Mouse (Mus musculus) layer of hippocampus, adult 9-11 months (tissue): ENCODE measurements at regions not wholly inside any gene's neighbourhood (a gene's known extent, or its start where the extent isn't known, plus 50 kb on each side); places are given as distances from the start of the nearest gene placed in this dataset.
"Not testable (repeated sequence)": the region's sequence is repeated elsewhere in the genome, so short reads cannot be mapped to it uniquely, and the experiment has no call there.

Experiments
- DNase-seq: peaks from one replicate; pipeline ENCODE4 v3.0.0; 2022

- no peak for DNase-seq
Measured at GRCm38 (mm10) chr14:46591211-46591610, 169.1 kb upstream of the Cdkn3 start.

- DNase-seq: no peak
Measured at GRCm38 (mm10) chr14:46586093-46586492, 174.2 kb upstream of the Cdkn3 start.

GRCm38 (mm10) chr14:46578051-46579000, 182.0 kb upstream of the Cdkn3 start:
- no peak for DNase-seq

GRCm38 (mm10) chr14:46575889-46576288, 184.5 kb upstream of the Cdkn3 start:
- no peak for DNase-seq

- no peak for DNase-seq
Measured at GRCm38 (mm10) chr14:46575414-46575813, 184.9 kb upstream of the Cdkn3 start.

- no peak for DNase-seq
Measured at GRCm38 (mm10) chr14:46573401-46573800, 182.9 kb upstream of the Bmp4 start.

GRCm38 (mm10) chr14:46572972-46573371, 182.5 kb upstream of the Bmp4 start:
- DNase-seq: not testable (repeated sequence)

GRCm38 (mm10) chr14:46571841-46572240, 181.4 kb upstream of the Bmp4 start:
- no peak for DNase-seq

GRCm38 (mm10) chr14:46569273-46569672, 178.8 kb upstream of the Bmp4 start:
- no peak for DNase-seq

GRCm38 (mm10) chr14:46567411-46567780, 176.9 kb upstream of the Bmp4 start:
- DNase-seq: no peak

GRCm38 (mm10) chr14:46566681-46567410, 176.4 kb upstream of the Bmp4 start:
- no peak for DNase-seq

GRCm38 (mm10) chr14:46564998-46565397, 174.5 kb upstream of the Bmp4 start:
- DNase-seq: peak; percentile 7

GRCm38 (mm10) chr14:46562016-46562415, 171.5 kb upstream of the Bmp4 start:
- DNase-seq: no peak

GRCm38 (mm10) chr14:46553239-46553638, 162.8 kb upstream of the Bmp4 start:
- no peak for DNase-seq

- no peak for DNase-seq
Measured at GRCm38 (mm10) chr14:46546146-46546545, 155.7 kb upstream of the Bmp4 start.

GRCm38 (mm10) chr14:46539466-46540187, 149.2 kb upstream of the Bmp4 start:
- DNase-seq: no peak

- no peak for DNase-seq
Measured at GRCm38 (mm10) chr14:46536002-46536762, 145.7 kb upstream of the Bmp4 start.

GRCm38 (mm10) chr14:46532697-46533096, 142.2 kb upstream of the Bmp4 start:
- DNase-seq: no peak

GRCm38 (mm10) chr14:46530452-46530851, 140.0 kb upstream of the Bmp4 start:
- DNase-seq: no peak

GRCm38 (mm10) chr14:46529086-46529715, 138.7 kb upstream of the Bmp4 start:
- DNase-seq: no peak

GRCm38 (mm10) chr14:46517258-46517657, 126.8 kb upstream of the Bmp4 start:
- no peak for DNase-seq

- DNase-seq: no peak
Measured at GRCm38 (mm10) chr14:46516285-46516684, 125.8 kb upstream of the Bmp4 start.
